Mouse (Mus musculus) kidney, embryonic 15.5 days (tissue): ENCODE data around the gene Arhgef6. TPM values are rescaled to one million over a fixed set of nuclear protein-coding genes. Genes with fewer than 3 reads are reported as not detected.
A peak's percentile ranks its signal among the peaks of the same experiment; 100 is the strongest.

Experiments used
- ATAC-seq: fragments of 200-750 bp; cut with Nextera tagmentation; replicated peaks from 2 replicates; pipeline ENCODE4 v1.8.0; 2017; ENCODE audit warnings: moderate TSS enrichment; ENCODE audit not compliant: low FRiP score
- H3K27ac ChIP-seq: fragments of 300-500 bp; sonication (generic); 2 replicates; pipeline ENCODE4 v1.5.1; 2015; ENCODE audit warnings: mild to moderate bottlenecking, inconsistent platforms
- H3K27me3 ChIP-seq: fragments of 300-500 bp; sonication (generic); 2 replicates; pipeline ENCODE4 v1.6.1; 2015; ENCODE audit warnings: inconsistent platforms
- H3K36me3 ChIP-seq: fragments of 300-500 bp; sonication (generic); 2 replicates; pipeline ENCODE4 v1.6.1; 2015; ENCODE audit warnings: inconsistent platforms
- H3K4me1 ChIP-seq: fragments of 300-500 bp; sonication (generic); 2 replicates; pipeline ENCODE4 v1.6.1; 2015; ENCODE audit warnings: inconsistent platforms
- H3K4me2 ChIP-seq: fragments of 300-500 bp; sonication (generic); 2 replicates; pipeline ENCODE4 v1.6.1; 2015; ENCODE audit warnings: moderate library complexity, mild to moderate bottlenecking, inconsistent platforms
- H3K4me3 ChIP-seq: fragments of 300-500 bp; sonication (generic); replicated peaks from 2 replicates; pipeline ENCODE4 v1.5.1; 2015; ENCODE audit warnings: mild to moderate bottlenecking, inconsistent platforms
- H3K9ac ChIP-seq: fragments of 300-500 bp; sonication (generic); 2 replicates; pipeline ENCODE4 v1.6.1; 2015; ENCODE audit warnings: mild to moderate bottlenecking, inconsistent platforms
- H3K9me3 ChIP-seq: fragments of 300-500 bp; sonication (generic); replicated peaks from 2 replicates; pipeline ENCODE4 v1.6.1; 2016; ENCODE audit warnings: inconsistent platforms
- WGBS: fragments of 180-500 bp; shearing (Covaris S2); methylation state at CpG from one replicate; pipeline ENCODE4 v1.1.7; 2015; ENCODE audit warnings: mixed read lengths; 5-methylcytosine and 5-hydroxymethylcytosine counted together
- polyA plus RNA-seq: library from polyadenylated mRNA; unstranded; fragments of >200 nt; fragmentation: Nextera tagmentation; extraction: Ambion mirVana; gene quantifications from 2 replicates; pipeline ENCODE4 v1.2.1, GENCODE M21; 2015

Arhgef6 gene
- polyA plus RNA-seq, 1 experiment from 2014 or later = 3.9 TPM

GRCm38 (mm10) chrX:57335313-57335712, 3.2 kb downstream of the Arhgef6 start:
- H3K4me3 ChIP-seq = no peak overlapping the region
- WGBS = 89% methylated on average over 6 of the region's 6 CpGs
- no peak for ATAC-seq
- no peaks in the 10 kb centered on the region for H3K36me3 ChIP-seq
- H3K9ac ChIP-seq = no peak overlapping the region
- no peaks in the 10 kb centered on the region for H3K9me3 ChIP-seq
- no peaks in the 10 kb centered on the region for H3K27me3 ChIP-seq
- H3K4me2 ChIP-seq = no peak overlapping the region
- no peaks in the 10 kb centered on the region for H3K4me1 ChIP-seq
- H3K27ac ChIP-seq = no peak overlapping the region

- Histone ChIP-seq H3K27me3 (peaks cover 7% of the 10 kb centered on the region), H3K9me3 (no peaks in the 10 kb centered on the region)
- 71% methylated on average over 3 of the region's 3 CpGs for WGBS
These were observed 10.7 kb downstream of the Arhgef6 start for GRCm38 (mm10) chrX:57327668-57328338.

GRCm38 (mm10) chrX:57326487-57327221, 11.9 kb downstream of the Arhgef6 start:
- H3K36me3 ChIP-seq = no peaks in the 10 kb centered on the region
- ATAC-seq = peak; percentile 70
- H3K4me2 ChIP-seq = peak overlapping the region; percentile 78
- H3K4me3 ChIP-seq = peak overlapping the region; percentile 45
- H3K9ac ChIP-seq = no peak overlapping the region
- H3K9me3 ChIP-seq = no peaks in the 10 kb centered on the region
- no peaks in the 10 kb centered on the region for H3K4me1 ChIP-seq
- H3K27ac ChIP-seq = no peak overlapping the region
- peaks cover 10% of the 10 kb centered on the region for H3K27me3 ChIP-seq
- WGBS = 30% methylated on average over 16 of the region's 16 CpGs

More at GRCm38 (mm10) chrX:57327668-57328338, 10.7 kb downstream of the Arhgef6 start:
- H3K4me2 ChIP-seq = no peak overlapping the region
- H3K4me3 ChIP-seq = no peak overlapping the region
- H3K27ac ChIP-seq = no peak overlapping the region
- no peaks in the 10 kb centered on the region for H3K36me3 ChIP-seq
- H3K9ac ChIP-seq = no peak overlapping the region
- no peaks in the 10 kb centered on the region for H3K4me1 ChIP-seq
- no peak for ATAC-seq

- Histone ChIP-seq H3K9me3 (no peaks in the 10 kb centered on the region), H3K36me3 (no peaks in the 10 kb centered on the region), H3K27ac (no peak overlapping the region), H3K4me2 (peak overlapping the region; percentile 78), H3K4me3 (peak overlapping the region; percentile 45), H3K9ac (0 out of 2 replicates have a peak overlapping the region, but pooled peaks have one; percentile 15), H3K27me3 (peaks cover 10% of the 10 kb centered on the region), H3K4me1 (no peaks in the 10 kb centered on the region)
- peak; percentile 89 for ATAC-seq
- 16% methylated on average over 29 of the region's 29 CpGs for WGBS
These were observed 12.6 kb downstream of the Arhgef6 start for GRCm38 (mm10) chrX:57325861-57326461.

GRCm38 (mm10) chrX:57324891-57325290, 13.6 kb downstream of the Arhgef6 start:
- Histone ChIP-seq H3K27ac (no peak overlapping the region), H3K9ac (no peak overlapping the region), H3K4me2 (no peak overlapping the region), H3K36me3 (no peaks in the 10 kb centered on the region), H3K4me3 (no peak overlapping the region), H3K27me3 (peaks cover 10% of the 10 kb centered on the region), H3K9me3 (no peaks in the 10 kb centered on the region), H3K4me1 (no peaks in the 10 kb centered on the region)
- WGBS = 73% methylated on average over 6 of the region's 6 CpGs
- ATAC-seq = no peak

GRCm38 (mm10) chrX:57312066-57312465, 26.5 kb downstream of the Arhgef6 start:
- no peak overlapping the region for H3K4me2 ChIP-seq
- H3K9ac ChIP-seq = no peak overlapping the region
- no peaks in the 10 kb centered on the region for H3K27me3 ChIP-seq
- H3K4me1 ChIP-seq = no peaks in the 10 kb centered on the region
- no peaks in the 10 kb centered on the region for H3K36me3 ChIP-seq
- 83% methylated on average over 5 of the region's 5 CpGs for WGBS
- ATAC-seq = no peak
- H3K4me3 ChIP-seq = no peak overlapping the region
- H3K27ac ChIP-seq = no peak overlapping the region
- no peaks in the 10 kb centered on the region for H3K9me3 ChIP-seq

GRCm38 (mm10) chrX:57309993-57310392, 28.5 kb downstream of the Arhgef6 start:
- 66% methylated on average over 2 of the region's 2 CpGs for WGBS
- Histone ChIP-seq H3K9me3 (no peaks in the 10 kb centered on the region), H3K4me1 (no peaks in the 10 kb centered on the region), H3K4me2 (no peak overlapping the region), H3K36me3 (no peaks in the 10 kb centered on the region), H3K27me3 (no peaks in the 10 kb centered on the region), H3K27ac (no peak overlapping the region), H3K4me3 (no peak overlapping the region), H3K9ac (no peak overlapping the region)
- ATAC-seq = no peak

- Histone ChIP-seq H3K4me3 (no peak overlapping the region), H3K27me3 (no peaks in the 10 kb centered on the region), H3K4me2 (no peak overlapping the region), H3K4me1 (no peaks in the 10 kb centered on the region), H3K9me3 (no peaks in the 10 kb centered on the region), H3K27ac (no peak overlapping the region), H3K9ac (no peak overlapping the region), H3K36me3 (no peaks in the 10 kb centered on the region)
- ATAC-seq = no peak
- WGBS = 74% methylated on average over 6 of the region's 6 CpGs
These were observed 31.8 kb downstream of the Arhgef6 start for GRCm38 (mm10) chrX:57306747-57307146.

GRCm38 (mm10) chrX:57304784-57305287, 33.7 kb downstream of the Arhgef6 start:
- H3K36me3 ChIP-seq = no peaks in the 10 kb centered on the region
- H3K4me1 ChIP-seq = no peaks in the 10 kb centered on the region
- no peaks in the 10 kb centered on the region for H3K9me3 ChIP-seq
- H3K27me3 ChIP-seq = no peaks in the 10 kb centered on the region
- ATAC-seq = no peak
- H3K4me3 ChIP-seq = no peak overlapping the region
- no peak overlapping the region for H3K4me2 ChIP-seq
- 80% methylated on average over 3 of the region's 3 CpGs for WGBS
- H3K27ac ChIP-seq = no peak overlapping the region
- no peak overlapping the region for H3K9ac ChIP-seq

- no peak for ATAC-seq
- Histone ChIP-seq H3K4me2 (no peak overlapping the region), H3K4me1 (no peaks in the 10 kb centered on the region), H3K9me3 (no peaks in the 10 kb centered on the region), H3K27ac (no peak overlapping the region), H3K4me3 (no peak overlapping the region), H3K9ac (no peak overlapping the region), H3K27me3 (no peaks in the 10 kb centered on the region), H3K36me3 (no peaks in the 10 kb centered on the region)
- WGBS = 73% methylated on average over 8 of the region's 8 CpGs
These were observed 35.2 kb downstream of the Arhgef6 start for GRCm38 (mm10) chrX:57303188-57303878.

GRCm38 (mm10) chrX:57298946-57299345, 39.6 kb downstream of the Arhgef6 start:
- no peak overlapping the region for H3K4me3 ChIP-seq
- no peak for ATAC-seq
- no peaks in the 10 kb centered on the region for H3K36me3 ChIP-seq
- no peaks in the 10 kb centered on the region for H3K27me3 ChIP-seq
- H3K4me2 ChIP-seq = no peak overlapping the region
- H3K9me3 ChIP-seq = no peaks in the 10 kb centered on the region
- H3K27ac ChIP-seq = no peak overlapping the region
- H3K9ac ChIP-seq = no peak overlapping the region
- H3K4me1 ChIP-seq = no peaks in the 10 kb centered on the region
- WGBS = 60% methylated on average over 7 of the region's 7 CpGs

- no peak overlapping the region for H3K9ac ChIP-seq
- 75% methylated on average over 3 of the region's 3 CpGs for WGBS
- no peaks in the 10 kb centered on the region for H3K27me3 ChIP-seq
- H3K4me3 ChIP-seq = no peak overlapping the region
- no peaks in the 10 kb centered on the region for H3K9me3 ChIP-seq
- H3K4me2 ChIP-seq = no peak overlapping the region
- H3K27ac ChIP-seq = no peak overlapping the region
- ATAC-seq = no peak
- H3K36me3 ChIP-seq = no peaks in the 10 kb centered on the region
- no peaks in the 10 kb centered on the region for H3K4me1 ChIP-seq
These were observed 50.1 kb downstream of the Arhgef6 start for GRCm38 (mm10) chrX:57288458-57288857.
